Comparison of ENCODE assay signal across 8 mouse cellular contexts in genomic region chr11:88467498-88468245, GRCm38 (mm10).
DNase-seq lines count a peak whose midpoint lies in the region; TF ChIP-seq lines count a peak whose summit lies in the region.
"Had no signal": no experiment of that assay in that cellular context is flagged by ENCODE, and none has a peak within 500 bp of the region (broad histone marks: within the 10 kb centered on the region; RNA-seq: fewer than 3 reads in every experiment).

No protein-coding gene starts in this region.

- peak overlapping the region; percentile 35; the same call in 1 of the 2 replicates for H3K27ac ChIP-seq in embryonic fibroblast, embryonic 13.5 days (ENCODE audit: insufficient read depth, low read length)
- H3K27ac ChIP-seq: liver, embryonic 14.5 days had no signal

- H3K4me1 ChIP-seq in embryonic fibroblast, embryonic 13.5 days (ENCODE audit: control insufficient read depth, insufficient read depth, low read length): peaks cover 11% of the 10 kb centered on the region

- no peak overlapping the region for H3K4me3 ChIP-seq in embryonic fibroblast, embryonic 13.5 days (ENCODE audit: insufficient read depth, low read length)

- no peak for TF ChIP-seq CTCF in embryonic fibroblast, embryonic 13.5 days (IDR thresholded peaks at IDR 0.05; ENCODE audit: borderline replicate concordance, insufficient read depth, low read length)

- intact Hi-C loops in left cerebral cortex, postnatal 25 days (cut with DNase I): no loop called here

- DNase-seq in 3134 (ENCODE audit: extremely low read depth, insufficient read length, low spot score) (peak; percentile 73), 416B (ENCODE audit: low read depth) (peak; percentile 73)
- peak; percentile 83 for DNase-seq in heart, postnatal 4 days
- peak; percentile 24 to 49 for DNase-seq in left cerebral cortex, postnatal 25 days (ENCODE audit: low spot score in 2 of 2)
- peak; percentile 26 to 31 for DNase-seq in right cerebral cortex, postnatal 10 days (ENCODE audit: low spot score in 2 of 2)
- DNase-seq in T-cell, adult 2 months (ENCODE audit: low spot score): no peak

- TF ChIP-seq POLR2A in embryonic fibroblast, embryonic 13.5 days (IDR thresholded peaks at IDR 0.05; ENCODE audit: low read depth, low read length): no peak
